Mouse (Mus musculus) forebrain, embryonic 10.5 days (tissue): ENCODE measurements around the gene Samd8. TPM values are rescaled to one million over a fixed set of nuclear protein-coding genes. Genes with fewer than 3 reads are reported as not detected.

Experiments
- DNase-seq: peaks from one replicate; pipeline ENCODE4 v3.0.0-alpha.2; 2017; ENCODE audit warnings: low spot score; ENCODE audit errors: extremely low spot score
- H3K27ac ChIP-seq: fragments of 300-500 bp; sonication (generic); 2 replicates; pipeline ENCODE4 v1.5.1; 2016; ENCODE audit warnings: mild to moderate bottlenecking
- H3K27me3 ChIP-seq: fragments of 300-500 bp; sonication (generic); 2 replicates; pipeline ENCODE4 v1.6.1; 2016; ENCODE audit warnings: mild to moderate bottlenecking; ENCODE audit not compliant: poor library complexity, severe bottlenecking
- H3K36me3 ChIP-seq: fragments of 300-500 bp; sonication (generic); replicated peaks from 2 replicates; pipeline ENCODE4 v1.6.1; 2016; ENCODE audit warnings: mild to moderate bottlenecking, moderate library complexity
- H3K4me1 ChIP-seq: fragments of 300-500 bp; sonication (generic); 2 replicates; pipeline ENCODE4 v1.6.1; 2016
- H3K4me3 ChIP-seq: fragments of 300-500 bp; sonication (generic); 2 replicates; pipeline ENCODE4 v1.5.1; 2016; ENCODE audit warnings: mild to moderate bottlenecking, moderate library complexity
- H3K9me3 ChIP-seq: fragments of 300-500 bp; sonication (generic); 2 replicates; pipeline ENCODE4 v1.6.1; 2016; ENCODE audit warnings: mild to moderate bottlenecking, moderate library complexity
- WGBS: fragments of 180-500 bp; shearing (Covaris S2); methylation state at CpG from one replicate; pipeline ENCODE4 v1.1.7; 2016; 5-methylcytosine and 5-hydroxymethylcytosine counted together
- polyA plus RNA-seq: library from polyadenylated mRNA; unstranded; fragments of >200 nt; fragmentation: Nextera tagmentation; extraction: Ambion mirVana; gene quantifications from 2 replicates; pipeline ENCODE4 v1.2.1, GENCODE M21; 2016

The Samd8 gene
- 9.4 and 11.4 TPM in 2 replicates for polyA plus RNA-seq

- DNase-seq, result peak; percentile 90
- no peaks in the 10 kb centered on the region for H3K36me3 ChIP-seq
- no peaks in the 10 kb centered on the region for H3K9me3 ChIP-seq
- H3K27ac ChIP-seq, result peak within 1 kb of the TSS; percentile 93
- peak within 1 kb of the TSS; percentile 99 for H3K4me3 ChIP-seq
- WGBS, result 7% methylated on average over 52 of the region's 52 CpGs
- no peaks in the 10 kb centered on the region for H3K27me3 ChIP-seq
- peaks cover 28% of the 10 kb centered on the region for H3K4me1 ChIP-seq
These were observed at the start of gene Samd8 for GRCm38 (mm10) chr14:21750008-21750880. Samd8 (plus strand) TSS chr14:21750531.

DNA sequence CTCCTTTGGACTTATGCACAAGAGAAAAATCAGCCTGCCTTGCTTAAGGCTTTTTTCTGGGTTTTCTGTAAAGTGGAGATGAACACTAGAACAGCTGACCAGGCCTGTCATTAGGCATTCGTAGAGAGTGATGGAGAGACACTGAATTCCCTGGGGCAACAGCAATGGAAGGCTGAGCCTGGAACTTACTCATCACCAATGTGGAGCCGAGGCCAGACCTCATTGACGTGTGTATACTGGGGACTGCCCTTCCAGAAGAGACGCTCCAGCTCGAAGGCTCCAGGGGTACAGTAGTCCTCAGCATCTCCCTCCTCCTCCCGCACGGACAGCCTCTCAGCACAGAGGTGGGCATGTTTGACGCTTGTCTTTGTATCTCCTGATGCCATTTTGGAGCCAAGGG lies 47.6 kb upstream of the Samd8 start:
- no peaks in the 10 kb centered on the region for H3K9me3 ChIP-seq
- H3K4me1 ChIP-seq, result peaks cover 10% of the 10 kb centered on the region
- no peak overlapping the region; the same call in 1 of the 2 replicates for H3K27ac ChIP-seq
- DNase-seq, result no peak
- H3K27me3 ChIP-seq, result no peaks in the 10 kb centered on the region
- WGBS, result 93% methylated on average over 8 of the region's 8 CpGs
- no peak overlapping the region for H3K4me3 ChIP-seq
- no peaks in the 10 kb centered on the region for H3K36me3 ChIP-seq

- DNase-seq, result no peak
- no peak overlapping the region for H3K4me3 ChIP-seq
These were observed 47.1 kb upstream of the Samd8 start for GRCm38 (mm10) chr14:21703255-21703654.

DNA sequence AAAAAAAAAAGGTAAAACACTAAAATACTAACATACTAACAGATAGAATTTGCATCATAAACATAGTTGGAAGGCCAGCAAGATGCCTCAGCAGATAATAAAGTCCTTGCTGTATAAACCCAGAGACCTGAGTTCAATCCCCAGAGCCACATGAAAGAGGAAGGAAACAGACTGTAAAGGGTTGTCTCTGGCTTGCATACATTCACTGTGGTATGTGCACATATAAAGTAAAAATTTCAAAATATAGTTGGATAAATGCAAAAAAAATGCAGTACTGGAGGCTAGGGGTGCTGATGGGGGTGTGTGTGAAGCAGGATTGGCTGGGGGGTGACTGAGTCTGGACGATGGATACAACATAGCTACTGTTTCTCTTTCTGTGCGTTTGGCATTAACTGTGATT lies 44.9 kb upstream of the Samd8 start:
- Histone ChIP-seq H3K4me1 (peaks cover 16% of the 10 kb centered on the region), H3K27me3 (no peaks in the 10 kb centered on the region), H3K4me3 (no peak overlapping the region), H3K36me3 (no peaks in the 10 kb centered on the region), H3K27ac (no peak overlapping the region), H3K9me3 (no peaks in the 10 kb centered on the region)
- 92% methylated on average over 2 of the region's 2 CpGs for WGBS
- no peak for DNase-seq

More at GRCm38 (mm10) chr14:21703255-21703654, 47.1 kb upstream of the Samd8 start:
- no peaks in the 10 kb centered on the region for H3K36me3 ChIP-seq
- 89% methylated on average over 5 of the region's 5 CpGs for WGBS
- H3K27me3 ChIP-seq, result no peaks in the 10 kb centered on the region
- H3K4me1 ChIP-seq, result peaks cover 10% of the 10 kb centered on the region
- H3K27ac ChIP-seq, result no peak overlapping the region
- H3K9me3 ChIP-seq, result no peaks in the 10 kb centered on the region

DNA sequence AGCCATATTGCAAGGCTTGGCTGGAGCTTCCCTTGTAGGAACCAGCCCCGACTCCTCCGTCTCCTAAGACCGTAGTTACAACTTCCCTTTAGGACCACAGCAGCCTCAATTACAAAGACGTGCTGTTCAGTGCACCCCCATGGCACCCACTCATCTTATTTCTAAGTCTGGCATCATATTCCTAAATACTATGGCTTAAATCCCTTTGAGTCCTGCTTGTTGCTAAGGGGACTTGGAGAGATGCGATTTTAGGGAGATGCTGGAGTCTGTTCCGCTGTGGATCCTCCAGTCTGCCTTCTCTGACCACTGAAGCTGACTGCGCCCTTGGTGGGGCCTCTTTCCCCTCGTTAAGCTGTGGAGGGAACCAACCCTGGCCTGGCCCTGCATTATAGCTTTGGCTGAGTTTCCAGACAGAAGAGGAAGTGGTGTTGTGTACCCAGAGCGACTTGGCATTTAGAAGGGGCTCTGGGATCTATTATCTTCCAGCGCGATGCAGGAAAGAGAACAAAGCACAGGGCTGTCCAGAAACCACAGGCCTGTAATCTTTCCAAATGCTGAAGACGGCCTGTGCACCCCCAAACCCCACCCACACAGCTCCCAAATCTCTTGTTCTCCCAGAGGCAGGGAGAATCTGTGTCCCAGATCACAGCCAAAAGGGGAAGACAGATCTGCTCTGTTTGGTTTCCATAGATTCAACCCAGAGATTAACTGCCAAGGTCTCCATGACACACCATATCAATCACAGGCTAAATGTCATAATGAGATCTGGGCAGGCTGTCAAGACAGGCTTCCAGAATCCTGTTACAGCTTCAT lies 43.4 kb upstream of the Samd8 start:
- H3K4me1 ChIP-seq, result peaks cover 16% of the 10 kb centered on the region
- no peaks in the 10 kb centered on the region for H3K27me3 ChIP-seq
- WGBS, result 65% methylated on average over 12 of the region's 12 CpGs
- no peak overlapping the region for H3K4me3 ChIP-seq
- H3K9me3 ChIP-seq, result no peaks in the 10 kb centered on the region
- no peak for DNase-seq
- no peaks in the 10 kb centered on the region for H3K36me3 ChIP-seq
- H3K27ac ChIP-seq, result peak overlapping the region; percentile 56

DNA sequence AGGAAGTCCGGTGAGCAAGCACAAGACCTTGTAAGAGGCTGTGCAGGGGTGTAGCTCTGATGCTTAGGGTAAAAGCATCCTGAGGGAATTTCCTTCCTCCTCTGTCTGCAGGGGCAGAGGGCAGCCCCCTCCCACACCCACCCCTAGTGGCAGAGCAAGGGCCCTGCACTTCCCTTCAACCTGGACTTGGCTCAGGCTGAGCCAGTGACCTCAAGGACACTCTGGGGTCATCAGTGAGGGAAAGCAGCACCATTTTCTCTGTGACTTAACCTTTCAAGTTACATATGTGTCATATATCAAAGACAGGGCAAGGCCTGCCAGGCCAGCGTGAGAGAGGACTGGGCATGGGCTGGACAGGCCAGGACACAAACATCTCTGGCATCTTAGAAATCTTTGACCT lies 40.8 kb upstream of the Samd8 start:
- WGBS, result 45% methylated on average over 2 of the region's 2 CpGs
- H3K4me1 ChIP-seq, result peaks cover 16% of the 10 kb centered on the region
- H3K27ac ChIP-seq, result peak overlapping the region; percentile 58; the same call in 1 of the 2 replicates
- H3K27me3 ChIP-seq, result no peaks in the 10 kb centered on the region
- no peak overlapping the region for H3K4me3 ChIP-seq
- no peaks in the 10 kb centered on the region for H3K36me3 ChIP-seq
- no peak for DNase-seq
- H3K9me3 ChIP-seq, result no peaks in the 10 kb centered on the region

GRCm38 (mm10) chr14:21711231-21711630 lies 39.1 kb upstream of the Samd8 start:
- Histone ChIP-seq H3K36me3 (no peaks in the 10 kb centered on the region), H3K27me3 (no peaks in the 10 kb centered on the region), H3K4me1 (peaks cover 20% of the 10 kb centered on the region), H3K27ac (no peak overlapping the region; the same call in 1 of the 2 replicates), H3K4me3 (no peak overlapping the region), H3K9me3 (no peaks in the 10 kb centered on the region)
- 84% methylated on average over 2 of the region's 2 CpGs for WGBS
- no peak for DNase-seq

- no peak for DNase-seq
- Histone ChIP-seq H3K27me3 (peaks cover 2% of the 10 kb centered on the region; the same call in 1 of the 2 replicates), H3K27ac (no peak within 1 kb of the TSS), H3K9me3 (no peaks in the 10 kb centered on the region), H3K4me1 (peaks cover 14% of the 10 kb centered on the region), H3K4me3 (no peak within 1 kb of the TSS), H3K36me3 (no peaks in the 10 kb centered on the region)
- 81% methylated on average over 5 of the region's 5 CpGs for WGBS
These were observed 35.8 kb upstream of the Samd8 start, which contains the start of gene Dupd1 for GRCm38 (mm10) chr14:21714486-21714885. Dupd1 (minus strand) TSS chr14:21714576.

DNA sequence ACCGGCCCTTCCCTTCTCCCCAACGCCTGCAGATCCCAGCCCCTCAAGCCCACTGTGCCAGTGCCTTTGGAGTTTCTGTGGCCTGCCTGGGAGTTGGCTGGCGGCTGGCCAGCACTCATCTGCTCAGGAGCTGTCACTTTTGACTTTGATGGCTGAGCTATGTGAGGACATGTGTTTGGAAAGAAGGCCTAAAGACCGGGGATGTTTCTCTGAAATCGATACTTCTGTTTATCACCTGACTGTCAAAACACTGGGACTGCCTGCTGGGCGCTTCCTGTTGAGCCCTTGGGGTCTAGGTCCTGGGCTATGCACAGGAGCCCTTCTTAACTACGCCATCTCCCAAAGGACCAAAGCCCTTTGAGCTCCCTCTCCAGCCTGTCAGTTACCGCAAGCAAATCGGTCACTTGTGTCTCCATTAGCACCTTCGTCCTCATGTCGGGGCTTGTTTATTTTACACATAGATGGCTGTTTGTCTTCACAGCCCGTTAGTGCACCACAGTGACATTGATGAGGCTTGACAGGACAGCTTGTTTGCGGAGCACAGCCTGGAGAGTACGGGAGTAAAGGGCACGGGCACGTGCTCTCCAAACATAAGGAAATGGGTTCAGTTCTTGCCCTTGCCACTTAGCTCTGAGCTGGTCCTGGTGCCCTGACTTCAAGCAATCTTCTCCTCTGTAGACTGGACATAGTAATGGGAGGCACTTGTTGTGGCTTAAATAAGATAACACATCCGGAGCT lies 30.5 kb upstream of the Samd8 start:
- Histone ChIP-seq H3K4me3 (no peak overlapping the region), H3K27ac (0 out of 2 replicates have a peak overlapping the region, but pooled peaks have one; percentile 40), H3K36me3 (no peaks in the 10 kb centered on the region), H3K27me3 (peaks cover 29% of the 10 kb centered on the region), H3K4me1 (peaks cover 36% of the 10 kb centered on the region), H3K9me3 (peaks cover 8% of the 10 kb centered on the region)
- 69% methylated on average over 17 of the region's 17 CpGs for WGBS
- no peak for DNase-seq

DNA sequence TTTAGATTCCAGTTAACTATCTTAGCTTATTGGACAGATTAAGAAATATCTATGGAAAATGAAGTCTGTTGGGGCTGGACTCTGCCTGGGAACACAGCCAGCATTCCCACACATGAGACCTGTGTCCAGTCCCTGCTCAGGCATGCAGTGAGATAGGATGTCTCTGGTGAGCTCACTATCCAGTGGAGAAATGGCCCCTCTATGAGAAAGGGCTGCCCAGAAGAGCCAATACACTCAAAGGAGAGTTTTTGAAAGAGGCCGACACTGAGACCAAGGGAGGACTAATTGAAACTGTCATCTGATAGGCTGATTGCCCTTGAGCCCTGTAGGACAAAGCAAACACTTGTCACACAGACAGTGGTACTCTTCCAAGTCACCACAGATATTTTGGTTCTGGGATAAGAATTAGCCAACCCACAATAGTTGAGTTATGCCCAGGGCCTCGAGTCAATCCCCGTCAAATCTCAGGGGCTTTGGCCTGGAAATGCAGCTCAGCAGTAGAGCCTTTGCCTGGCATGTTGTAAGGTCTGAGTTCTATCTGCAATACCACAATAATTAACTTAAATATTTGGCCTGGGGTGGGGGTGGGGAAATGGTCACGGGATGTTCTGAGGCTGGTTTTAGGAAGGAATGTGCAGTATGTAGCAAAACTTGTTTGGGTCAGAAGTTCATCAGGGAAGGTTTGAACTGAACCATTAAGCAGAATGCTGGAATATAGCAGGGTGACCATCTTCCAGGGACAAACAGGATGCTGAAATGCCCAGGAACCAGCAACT lies 29.7 kb upstream of the Samd8 start:
- peaks cover 8% of the 10 kb centered on the region for H3K9me3 ChIP-seq
- WGBS, result 78% methylated on average over 4 of the region's 4 CpGs
- H3K27me3 ChIP-seq, result peaks cover 37% of the 10 kb centered on the region
- H3K4me1 ChIP-seq, result peaks cover 36% of the 10 kb centered on the region
- H3K4me3 ChIP-seq, result no peak overlapping the region
- no peak for DNase-seq
- no peaks in the 10 kb centered on the region for H3K36me3 ChIP-seq
- no peak overlapping the region for H3K27ac ChIP-seq

DNA sequence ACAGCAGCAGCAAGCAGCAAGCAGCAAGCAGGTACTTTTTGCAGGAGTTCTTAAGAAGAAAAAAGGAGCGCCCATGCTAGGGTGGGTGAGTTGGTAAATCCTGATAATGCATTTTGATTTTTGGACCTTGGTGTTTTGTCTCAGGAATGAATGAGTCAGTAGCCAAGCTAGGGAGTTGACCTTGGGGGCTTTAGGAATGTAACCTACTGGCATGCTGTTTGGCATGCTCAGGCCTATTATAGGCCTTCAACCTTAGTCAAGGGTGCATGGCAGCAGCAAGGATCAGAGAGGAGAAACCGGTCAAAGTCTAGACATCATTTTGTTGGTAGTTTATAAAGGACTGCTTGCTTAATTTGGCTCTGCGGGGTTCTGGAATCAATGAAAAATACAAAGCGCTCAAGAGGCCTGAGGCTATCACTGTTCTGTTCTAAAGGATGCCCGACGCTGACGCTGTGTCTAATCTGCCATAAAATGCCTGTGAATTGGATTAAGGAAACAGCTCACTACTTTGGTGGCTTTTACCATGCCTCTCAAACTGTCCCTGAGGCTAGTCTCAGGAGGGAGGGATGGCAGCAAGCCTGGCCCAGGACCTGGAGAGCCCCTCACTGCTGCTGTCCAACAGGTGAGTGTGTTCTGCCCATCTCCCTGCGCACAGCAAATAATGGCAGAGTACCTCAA lies 28.2 kb upstream of the Samd8 start:
- WGBS, result 43% methylated on average over 8 of the region's 8 CpGs

More for the DNA sequence above, 28.2 kb upstream of the Samd8 start:
- H3K9me3 ChIP-seq, result peaks cover 8% of the 10 kb centered on the region
- peaks cover 26% of the 10 kb centered on the region for H3K4me1 ChIP-seq
- peaks cover 38% of the 10 kb centered on the region for H3K27me3 ChIP-seq
- H3K36me3 ChIP-seq, result no peaks in the 10 kb centered on the region
- no peak overlapping the region for H3K4me3 ChIP-seq
- H3K27ac ChIP-seq, result no peak overlapping the region
- no peak for DNase-seq
